Mouse (Mus musculus): ENCODE results near the gene Spata32.
A peak's percentile ranks its signal among the peaks of the same experiment; 100 is the strongest.

Gene Spata32

GRCm38 (mm10) chr11:103217790-103218516 lies at the start of gene Spata32:
Gene Spata32, minus strand, starts transcription at chr11:103218432.
- DNase-seq (ENCODE audit: low read depth, low spot score), result peak; percentile 60

- peak; percentile 98 for DNase-seq (ENCODE audit: low read depth, low spot score)
Measured at GRCm38 (mm10) chr11:103267346-103268219, 49.4 kb upstream of the Spata32 start, which contains the start of gene Map3k14. Gene Map3k14, minus strand, starts transcription at chr11:103267472.

GRCm38 (mm10) chr11:103266729-103267345 lies 48.6 kb upstream of the Spata32 start:
- no peak for DNase-seq (ENCODE audit: low read depth, low spot score)

- no peak for DNase-seq (ENCODE audit: low read depth, low spot score)
Measured at GRCm38 (mm10) chr11:103265856-103266255, 47.6 kb upstream of the Spata32 start.

- no peak for DNase-seq (ENCODE audit: low read depth, low spot score)
Measured at GRCm38 (mm10) chr11:103265211-103265610, 47.0 kb upstream of the Spata32 start.

GRCm38 (mm10) chr11:103264427-103265005 lies 46.3 kb upstream of the Spata32 start:
- DNase-seq (ENCODE audit: low read depth, low spot score), result no peak

GRCm38 (mm10) chr11:103263551-103263950 lies 45.3 kb upstream of the Spata32 start:
- DNase-seq (ENCODE audit: low read depth, low spot score), result no peak

- DNase-seq (ENCODE audit: low read depth, low spot score), result no peak
Measured at GRCm38 (mm10) chr11:103262412-103263267, 44.4 kb upstream of the Spata32 start.

- no peak for DNase-seq (ENCODE audit: low read depth, low spot score)
Measured at GRCm38 (mm10) chr11:103261671-103262411, 43.6 kb upstream of the Spata32 start.

- DNase-seq (ENCODE audit: low read depth, low spot score), result no peak
Measured at GRCm38 (mm10) chr11:103260515-103261192, 42.4 kb upstream of the Spata32 start.

- no peak for DNase-seq (ENCODE audit: low read depth, low spot score)
Measured at GRCm38 (mm10) chr11:103260034-103260433, 41.8 kb upstream of the Spata32 start.

GRCm38 (mm10) chr11:103257938-103258481 lies 39.8 kb upstream of the Spata32 start:
- DNase-seq (ENCODE audit: low read depth, low spot score), result no peak

GRCm38 (mm10) chr11:103253605-103254004 lies 35.4 kb upstream of the Spata32 start:
- DNase-seq (ENCODE audit: low read depth, low spot score), result no peak

- DNase-seq (ENCODE audit: low read depth, low spot score), result no peak
Measured at GRCm38 (mm10) chr11:103252380-103252779, 34.1 kb upstream of the Spata32 start.

GRCm38 (mm10) chr11:103250324-103250723 lies 32.1 kb upstream of the Spata32 start:
- no peak for DNase-seq (ENCODE audit: low read depth, low spot score)

- DNase-seq (ENCODE audit: low read depth, low spot score), result no peak
Measured at GRCm38 (mm10) chr11:103249509-103249908, 31.3 kb upstream of the Spata32 start.

- no peak for DNase-seq (ENCODE audit: low read depth, low spot score)
Measured at GRCm38 (mm10) chr11:103248837-103249236, 30.6 kb upstream of the Spata32 start.

- no peak for DNase-seq (ENCODE audit: low read depth, low spot score)
Measured at GRCm38 (mm10) chr11:103247504-103248177, 29.4 kb upstream of the Spata32 start.
